Mouse (Mus musculus): ENCODE results near the gene Pacsin2. TPM values are rescaled to one million over a fixed set of nuclear protein-coding genes. Genes with fewer than 3 reads are reported as not detected.

The Pacsin2 gene
- polyA plus RNA-seq, 1 experiment from 2014 or later: 43.6 TPM

DNA sequence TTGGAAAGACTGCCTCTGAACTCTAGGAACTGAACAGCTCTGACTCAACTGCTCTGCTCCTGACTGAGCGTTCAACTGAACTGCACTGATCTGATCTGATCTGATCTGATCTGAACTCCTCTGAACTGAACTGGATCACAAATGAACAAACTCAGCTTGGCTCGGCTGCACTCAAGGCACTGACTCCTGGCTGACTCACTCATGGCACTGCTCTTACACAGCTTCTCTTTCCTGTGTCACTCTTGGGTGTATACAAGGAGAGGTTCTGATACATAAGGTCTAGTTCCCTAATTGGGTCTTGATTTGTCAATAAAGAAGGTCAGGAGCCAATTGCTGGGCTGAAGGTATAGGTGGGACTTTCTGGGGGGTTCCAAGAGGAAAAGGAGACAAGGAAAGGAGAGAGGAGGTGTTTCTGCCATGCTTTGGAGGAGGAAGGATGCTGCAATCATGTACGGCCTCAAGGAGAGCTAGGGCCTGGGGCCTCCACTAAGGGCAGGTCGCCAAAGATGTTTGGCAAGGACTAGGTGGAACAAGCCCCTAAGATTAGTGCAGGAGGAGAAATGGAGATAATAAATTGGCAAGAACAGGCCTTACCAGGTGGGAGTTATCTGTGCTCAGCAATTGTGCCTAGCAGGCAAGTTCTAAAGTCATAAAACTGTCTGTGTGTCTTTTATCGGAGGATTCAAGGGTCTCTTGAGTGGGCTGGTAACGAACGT is 29.6 kb upstream of the Pacsin2 start:
- Histone ChIP-seq H3K4me1 (no peaks in the 10 kb centered on the region), H3K36me3 (peaks cover 97% of the 10 kb centered on the region), H3K9me3 (no peaks in the 10 kb centered on the region), H3K27me3 (no peaks in the 10 kb centered on the region), H3K4me3 (no peak overlapping the region), H3K27ac (replicated peaks) (no peak overlapping the region), H3K4me2 (replicated peaks) (no peak overlapping the region), H3K9ac (replicated peaks) (no peak overlapping the region)
- 92% methylated on average over 7 of the region's 7 CpGs for WGBS
- no peak for ATAC-seq (ENCODE audit: low FRiP score, low read depth)

DNA sequence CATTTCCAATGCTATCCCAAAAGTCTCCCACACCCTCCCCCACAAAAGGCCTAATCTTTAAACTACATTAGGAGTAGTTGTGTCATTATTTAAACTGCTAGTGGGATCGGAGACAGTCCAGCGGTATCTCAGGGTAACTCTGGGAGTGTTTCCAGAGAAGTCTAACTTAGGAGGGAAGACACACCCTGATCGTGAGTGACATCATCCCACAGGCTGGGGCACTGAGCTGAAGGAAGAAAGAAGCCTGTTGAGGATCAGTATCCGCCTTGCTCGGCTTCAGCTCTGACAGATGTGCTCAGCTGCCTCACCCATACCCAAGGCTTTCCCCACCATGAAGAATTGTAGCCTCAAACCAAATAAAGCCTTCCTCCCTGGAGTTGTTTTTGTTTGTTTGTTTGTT is 27.5 kb upstream of the Pacsin2 start:
- Histone ChIP-seq H3K27ac (replicated peaks) (no peak overlapping the region), H3K9ac (replicated peaks) (no peak overlapping the region), H3K4me3 (no peak overlapping the region), H3K27me3 (no peaks in the 10 kb centered on the region), H3K4me2 (replicated peaks) (no peak overlapping the region), H3K9me3 (no peaks in the 10 kb centered on the region), H3K36me3 (peaks cover 91% of the 10 kb centered on the region), H3K4me1 (no peaks in the 10 kb centered on the region)
- ATAC-seq (ENCODE audit: low FRiP score, low read depth): no peak
- WGBS: 93% methylated on average over 5 of the region's 5 CpGs

DNA sequence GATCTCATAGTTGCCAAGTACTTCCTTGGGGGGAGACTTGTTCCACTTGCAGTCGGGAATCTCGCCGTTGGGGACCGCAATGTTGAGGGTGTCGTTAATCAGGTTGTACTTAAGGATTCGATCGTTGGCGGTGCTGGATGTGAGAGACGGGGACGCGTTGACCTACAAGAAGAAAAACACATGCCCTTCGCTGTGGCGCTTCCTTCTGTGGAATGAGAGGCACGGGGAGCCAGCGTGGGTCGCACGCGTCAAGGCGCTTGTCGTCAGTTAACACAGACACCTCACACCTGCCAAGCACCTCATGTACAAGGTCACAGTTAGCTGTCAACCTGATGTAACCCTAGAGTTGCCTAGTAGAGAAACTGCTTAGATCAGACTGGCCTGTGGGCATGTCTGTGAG is 25.1 kb upstream of the Pacsin2 start:
- Histone ChIP-seq H3K9ac (replicated peaks) (no peak overlapping the region), H3K27ac (replicated peaks) (no peak overlapping the region), H3K9me3 (no peaks in the 10 kb centered on the region), H3K36me3 (peaks cover 84% of the 10 kb centered on the region), H3K4me1 (no peaks in the 10 kb centered on the region), H3K4me3 (no peak overlapping the region), H3K27me3 (no peaks in the 10 kb centered on the region), H3K4me2 (replicated peaks) (no peak overlapping the region)
- WGBS: 95% methylated on average over 20 of the region's 20 CpGs
- no peak for ATAC-seq (ENCODE audit: low FRiP score, low read depth)

DNA sequence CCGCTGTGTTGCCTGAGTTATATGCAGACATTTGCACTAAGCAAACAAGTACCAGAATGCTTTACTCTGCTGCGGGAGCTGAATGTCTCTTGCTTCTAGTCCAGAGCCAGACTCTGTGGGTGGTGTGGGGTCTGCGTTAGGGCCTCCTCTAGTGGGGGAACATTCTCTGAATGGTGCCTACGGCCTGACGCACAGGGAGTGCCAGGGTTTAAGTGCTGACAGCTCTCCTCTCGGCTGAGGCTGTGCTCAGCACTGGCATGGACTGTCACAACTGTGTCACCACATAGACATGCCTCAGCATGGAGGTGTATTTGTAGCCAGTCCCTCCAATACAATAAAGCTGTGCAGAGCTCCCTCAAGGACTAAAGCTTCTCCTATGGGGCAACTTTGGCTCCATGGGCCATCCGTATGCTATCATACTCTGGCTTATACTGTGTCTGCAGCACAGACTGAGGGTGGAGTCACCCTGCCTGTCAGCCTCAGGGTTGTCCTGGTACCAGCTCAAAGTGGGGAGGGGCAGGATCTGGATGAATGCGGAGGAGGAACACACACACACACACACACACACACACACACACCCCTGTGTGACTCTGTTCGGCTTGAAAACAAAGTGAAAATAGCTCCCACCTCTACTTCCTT is 23.2 kb upstream of the Pacsin2 start:
- peaks cover 72% of the 10 kb centered on the region for H3K36me3 ChIP-seq
- WGBS: 79% methylated on average over 9 of the region's 9 CpGs

DNA sequence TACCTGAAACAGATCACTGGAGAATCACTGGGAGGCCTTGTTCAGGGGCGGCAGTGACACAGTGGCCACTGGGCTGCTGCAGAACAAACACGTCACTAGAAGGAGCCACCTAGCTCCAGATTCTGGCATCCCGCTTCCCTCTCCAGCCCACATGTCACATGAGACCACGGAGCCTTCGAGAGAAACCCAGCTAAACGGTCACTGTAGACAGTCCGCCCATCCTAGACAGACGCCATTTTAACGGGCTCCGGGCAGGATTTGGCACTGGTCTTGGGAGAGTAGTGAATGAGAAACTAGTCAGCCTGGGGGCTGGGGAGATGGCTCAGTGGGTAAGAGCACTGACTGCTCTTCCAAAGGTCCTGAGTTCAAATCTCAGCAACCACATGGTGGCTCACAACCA is 19.9 kb upstream of the Pacsin2 start:
- WGBS: 92% methylated on average over 10 of the region's 10 CpGs
- no peak for ATAC-seq (ENCODE audit: low FRiP score, low read depth)
- Histone ChIP-seq H3K36me3 (peaks cover 41% of the 10 kb centered on the region), H3K9me3 (no peaks in the 10 kb centered on the region), H3K4me3 (no peak overlapping the region), H3K9ac (replicated peaks) (no peak overlapping the region), H3K4me1 (no peaks in the 10 kb centered on the region), H3K27me3 (no peaks in the 10 kb centered on the region), H3K4me2 (replicated peaks) (no peak overlapping the region), H3K27ac (replicated peaks) (no peak overlapping the region)

More for the DNA sequence above, 23.2 kb upstream of the Pacsin2 start:
- Histone ChIP-seq H3K27me3 (no peaks in the 10 kb centered on the region), H3K4me3 (no peak overlapping the region), H3K9me3 (no peaks in the 10 kb centered on the region), H3K9ac (replicated peaks) (no peak overlapping the region), H3K27ac (replicated peaks) (no peak overlapping the region), H3K4me1 (no peaks in the 10 kb centered on the region), H3K4me2 (replicated peaks) (no peak overlapping the region)
- ATAC-seq (ENCODE audit: low FRiP score, low read depth): no peak

DNA sequence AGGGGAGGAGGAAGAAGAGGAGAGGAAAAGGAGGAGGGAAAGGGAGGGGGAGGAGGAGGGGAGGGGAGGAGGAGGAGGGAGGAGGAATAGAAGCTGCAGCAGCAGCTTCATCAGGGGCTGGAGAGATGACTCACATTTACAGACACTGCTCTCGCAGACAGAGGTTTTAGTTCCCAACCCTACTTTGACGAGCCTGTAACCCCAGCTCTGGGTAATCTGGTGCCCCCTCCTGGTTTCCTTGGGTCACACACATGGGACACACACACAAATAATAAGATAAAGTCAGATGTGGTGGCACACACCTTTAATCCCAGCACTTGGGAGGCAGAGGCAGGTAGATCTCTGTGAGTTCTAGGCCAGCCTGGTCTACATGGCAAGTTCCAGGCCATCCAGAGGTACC is 19.1 kb upstream of the Pacsin2 start:
- Histone ChIP-seq H3K9ac (replicated peaks) (no peak overlapping the region), H3K4me1 (no peaks in the 10 kb centered on the region), H3K36me3 (peaks cover 37% of the 10 kb centered on the region), H3K9me3 (no peaks in the 10 kb centered on the region), H3K27ac (replicated peaks) (no peak overlapping the region), H3K27me3 (no peaks in the 10 kb centered on the region), H3K4me3 (no peak overlapping the region), H3K4me2 (replicated peaks) (no peak overlapping the region)
- WGBS: 59% methylated on average over 2 of the region's 2 CpGs
- ATAC-seq (ENCODE audit: low FRiP score, low read depth): no peak

DNA sequence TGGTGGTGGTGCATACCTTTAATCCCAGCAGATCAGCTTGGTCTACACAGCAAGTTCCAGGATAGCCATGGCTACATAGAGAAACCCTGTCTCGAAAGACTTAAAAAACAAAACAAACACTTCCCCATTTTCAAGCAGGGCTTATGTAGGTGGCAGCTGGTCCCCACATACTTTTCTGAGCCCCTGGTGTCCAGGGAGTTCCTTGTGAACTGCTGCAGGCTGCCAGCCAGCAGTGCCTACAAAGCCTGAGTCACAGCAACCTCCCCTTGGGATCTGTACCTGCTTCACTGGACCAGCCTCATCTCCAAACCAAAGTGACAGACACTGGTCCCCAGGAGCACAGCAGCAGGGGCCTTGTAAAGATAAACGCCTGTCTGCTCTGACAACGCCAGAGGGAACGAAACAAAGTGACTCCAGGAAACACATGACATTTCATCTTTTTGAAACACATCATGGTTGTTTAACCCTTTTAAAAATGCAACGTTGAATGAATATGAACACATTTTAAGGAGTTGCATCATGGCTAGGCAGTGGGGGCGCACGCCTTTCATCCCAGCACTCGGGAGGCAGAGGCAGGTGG is 18.3 kb upstream of the Pacsin2 start:
- Histone ChIP-seq H3K36me3 (peaks cover 31% of the 10 kb centered on the region), H3K9ac (replicated peaks) (no peak overlapping the region), H3K4me1 (no peaks in the 10 kb centered on the region), H3K4me2 (replicated peaks) (no peak overlapping the region), H3K4me3 (no peak overlapping the region), H3K27ac (replicated peaks) (no peak overlapping the region), H3K27me3 (no peaks in the 10 kb centered on the region), H3K9me3 (no peaks in the 10 kb centered on the region)
- no peak for ATAC-seq (ENCODE audit: low FRiP score, low read depth)
- WGBS: 72% methylated on average over 8 of the region's 8 CpGs

DNA sequence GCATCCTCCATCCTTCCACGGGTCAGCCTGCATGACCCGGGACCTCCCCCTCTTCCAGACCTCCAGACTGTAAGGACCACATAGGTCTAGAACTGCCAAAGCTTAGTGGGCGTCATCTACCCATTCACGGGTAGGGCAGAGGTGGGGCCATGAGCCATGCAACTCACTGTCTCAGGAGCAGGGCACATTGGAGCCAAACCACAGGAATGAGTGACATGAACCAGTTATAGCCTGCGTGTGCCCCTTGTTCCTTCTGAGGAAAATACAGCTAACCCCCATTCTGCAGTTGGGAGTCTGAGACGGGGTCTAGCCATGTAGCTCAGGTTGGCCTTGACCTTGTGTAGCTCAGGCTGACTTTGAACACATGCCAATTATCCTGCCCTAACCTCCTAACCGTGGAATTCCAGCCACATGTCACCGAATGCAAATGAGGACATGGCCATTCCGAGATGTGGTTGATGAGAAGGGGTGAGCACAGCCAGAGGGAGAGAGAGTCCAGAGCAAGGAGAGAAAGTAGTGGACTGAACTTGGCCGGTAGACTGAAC is 16.9 kb upstream of the Pacsin2 start:
- no peak overlapping the region for H3K4me2 ChIP-seq (replicated peaks)
- peaks cover 17% of the 10 kb centered on the region for H3K36me3 ChIP-seq
- no peaks in the 10 kb centered on the region for H3K27me3 ChIP-seq
- no peaks in the 10 kb centered on the region for H3K4me1 ChIP-seq
- no peak overlapping the region for H3K27ac ChIP-seq (replicated peaks)
- no peak overlapping the region for H3K4me3 ChIP-seq
- no peaks in the 10 kb centered on the region for H3K9me3 ChIP-seq
- WGBS: 73% methylated on average over 10 of the region's 10 CpGs
- H3K9ac ChIP-seq (replicated peaks): no peak overlapping the region
- ATAC-seq (ENCODE audit: low FRiP score, low read depth): no peak

DNA sequence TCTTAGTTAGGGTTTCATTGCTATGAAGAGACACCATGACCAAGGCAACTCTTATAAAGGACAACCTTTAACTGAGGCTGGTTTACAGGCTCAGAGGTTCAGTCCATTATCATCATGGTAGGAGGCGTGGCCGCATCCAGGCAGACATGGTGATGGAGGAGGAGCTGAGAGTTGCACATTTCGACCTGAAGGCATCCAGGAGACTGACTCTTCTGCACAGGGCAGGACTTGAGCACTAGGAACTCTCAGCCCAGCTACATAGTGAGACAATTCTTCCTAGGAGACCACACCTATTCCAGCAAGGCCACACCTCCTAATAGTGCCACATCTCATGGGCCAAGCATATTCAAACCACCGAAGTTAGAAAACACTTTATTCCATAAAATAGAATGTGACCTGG is 15.4 kb upstream of the Pacsin2 start:
- Histone ChIP-seq H3K4me1 (no peaks in the 10 kb centered on the region), H3K27me3 (no peaks in the 10 kb centered on the region), H3K9ac (replicated peaks) (no peak overlapping the region), H3K9me3 (no peaks in the 10 kb centered on the region), H3K4me2 (replicated peaks) (no peak overlapping the region), H3K36me3 (peaks cover 6% of the 10 kb centered on the region), H3K27ac (replicated peaks) (no peak overlapping the region), H3K4me3 (no peak overlapping the region)
- 89% methylated on average over 4 of the region's 4 CpGs for WGBS
- ATAC-seq (ENCODE audit: low FRiP score, low read depth): no peak

DNA sequence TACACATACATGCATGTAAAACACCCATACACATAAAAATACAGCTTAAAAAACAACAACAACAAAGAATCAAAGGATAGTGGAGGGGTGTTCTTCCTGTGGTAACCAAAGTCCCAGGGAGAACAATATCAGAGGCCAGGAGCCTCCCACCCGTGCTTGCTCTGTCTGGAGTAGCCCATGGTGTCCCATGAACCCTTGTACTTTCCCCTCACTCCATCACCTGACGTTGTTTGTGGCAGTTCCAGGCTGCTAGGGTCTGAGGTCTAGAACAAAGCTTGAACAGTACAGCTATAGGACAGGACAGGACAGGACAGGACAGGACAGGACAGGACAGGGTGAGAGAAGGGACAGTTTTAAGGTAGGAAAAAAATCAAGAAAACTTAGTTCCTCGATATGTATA is 13.7 kb upstream of the Pacsin2 start:
- no peak overlapping the region for H3K9ac ChIP-seq (replicated peaks)
- no peak overlapping the region for H3K4me2 ChIP-seq (replicated peaks)
- no peaks in the 10 kb centered on the region for H3K4me1 ChIP-seq
- no peak overlapping the region for H3K4me3 ChIP-seq
- no peaks in the 10 kb centered on the region for H3K9me3 ChIP-seq
- no peak overlapping the region for H3K27ac ChIP-seq (replicated peaks)
- no peaks in the 10 kb centered on the region for H3K36me3 ChIP-seq
- no peaks in the 10 kb centered on the region for H3K27me3 ChIP-seq
- WGBS: 69% methylated on average over 3 of the region's 3 CpGs
- no peak for ATAC-seq (ENCODE audit: low FRiP score, low read depth)

DNA sequence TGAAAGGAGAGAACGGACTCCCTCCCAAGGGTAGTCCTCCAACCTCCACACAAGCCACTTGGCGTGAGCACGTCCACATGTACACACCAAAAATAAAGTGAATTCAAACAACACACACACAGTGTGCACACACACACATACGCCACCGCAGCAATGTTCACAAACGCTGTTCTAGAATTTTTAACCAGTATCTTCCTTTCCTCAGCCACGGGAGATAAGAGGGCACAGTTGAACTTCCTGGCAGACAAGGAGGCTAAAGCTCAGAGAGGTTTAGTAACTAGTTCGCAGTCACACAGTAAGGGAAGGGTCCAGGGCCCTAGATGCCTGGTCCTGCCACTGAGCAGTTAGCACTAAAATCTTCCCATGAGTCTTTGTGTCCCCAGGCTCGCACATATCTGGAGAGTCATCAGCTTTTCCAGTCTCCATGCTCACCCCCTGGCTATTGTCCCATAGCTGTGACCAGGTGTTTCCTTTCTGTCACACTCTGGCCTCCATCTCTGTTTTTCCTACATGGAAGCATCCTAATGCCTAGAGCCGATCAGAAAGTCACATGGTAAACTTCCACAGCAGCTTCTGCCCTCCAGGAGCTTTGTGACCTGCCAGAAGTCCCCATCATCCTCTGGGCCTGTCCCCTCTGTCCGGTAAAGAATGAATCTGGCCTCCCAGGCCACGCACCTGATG is 12.3 kb upstream of the Pacsin2 start:
- Histone ChIP-seq H3K4me1 (no peaks in the 10 kb centered on the region), H3K4me2 (replicated peaks) (no peak overlapping the region), H3K9me3 (no peaks in the 10 kb centered on the region), H3K27me3 (no peaks in the 10 kb centered on the region), H3K9ac (replicated peaks) (no peak overlapping the region), H3K4me3 (no peak overlapping the region), H3K27ac (replicated peaks) (no peak overlapping the region), H3K36me3 (no peaks in the 10 kb centered on the region)
- ATAC-seq (ENCODE audit: low FRiP score, low read depth): no peak
- WGBS: 88% methylated on average over 12 of the region's 12 CpGs

DNA sequence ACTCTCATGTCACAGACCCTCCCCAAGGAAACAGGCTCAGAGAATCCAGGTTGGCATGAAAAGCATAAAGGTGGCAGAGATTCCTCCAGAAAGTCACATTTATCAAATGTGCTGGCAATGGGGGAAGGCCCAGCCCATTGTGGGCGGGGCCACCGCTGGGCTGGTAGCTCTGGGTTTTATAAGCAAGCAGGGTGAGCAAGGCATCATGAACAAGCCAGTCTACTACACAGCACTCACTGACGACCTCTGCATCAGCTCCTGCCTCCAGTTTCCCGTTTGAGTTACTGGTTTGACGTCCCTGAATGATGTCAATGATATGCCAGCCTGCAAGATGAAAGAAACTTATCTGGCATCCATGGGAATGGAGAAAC is 10.0 kb upstream of the Pacsin2 start:
- 40% methylated on average over 5 of the region's 5 CpGs for WGBS
- ATAC-seq (ENCODE audit: low FRiP score, low read depth): no peak
- no peak overlapping the region for H3K4me2 ChIP-seq (replicated peaks)

More for the DNA sequence above, 10.0 kb upstream of the Pacsin2 start:
- no peak overlapping the region for H3K4me3 ChIP-seq
- no peak overlapping the region for H3K27ac ChIP-seq (replicated peaks)
- no peaks in the 10 kb centered on the region for H3K9me3 ChIP-seq
- no peaks in the 10 kb centered on the region for H3K27me3 ChIP-seq
- H3K4me1 ChIP-seq: no peaks in the 10 kb centered on the region
- H3K36me3 ChIP-seq: no peaks in the 10 kb centered on the region
- no peak overlapping the region for H3K9ac ChIP-seq (replicated peaks)
